Mouse (Mus musculus): ENCODE measurements around the gene Clk3. TPM values are rescaled to one million over a fixed set of nuclear protein-coding genes. Genes with fewer than 3 reads are reported as not detected.

Gene Clk3
- total RNA-seq, 2 experiments from 2014 or later, result 69.6 to 88.0 TPM

GRCm38 (mm10) chr9:57775026-57775425, 9.4 kb upstream of the Clk3 start:
- peak; percentile 40 to 65 for DNase-seq (ENCODE audit: extremely low spot score in 1 of 2, low spot score in 2 of 2)
- intact Hi-C loops (cut with DNase I), result loop anchor here (5.0 kb wide), 1 partner anchor 127 kb away; no protein-coding TSS in a partner anchor

- intact Hi-C loops (cut with DNase I), result no loop called here
- no peak for DNase-seq (ENCODE audit: extremely low spot score in 1 of 2, low spot score in 2 of 2)
These were observed 8.5 kb upstream of the Clk3 start for GRCm38 (mm10) chr9:57774168-57774567.

- DNase-seq (ENCODE audit: extremely low spot score in 1 of 2, low spot score in 2 of 2), result no peak
- intact Hi-C loops (cut with DNase I), result no loop called here
These were observed 8.1 kb upstream of the Clk3 start for GRCm38 (mm10) chr9:57773754-57774153.

- intact Hi-C loops (cut with DNase I), result no loop called here
- DNase-seq (ENCODE audit: extremely low spot score in 1 of 2, low spot score in 2 of 2), result no peak
These were observed 5.2 kb upstream of the Clk3 start for GRCm38 (mm10) chr9:57770836-57771235.

- intact Hi-C loops (cut with DNase I), result no loop called here
- DNase-seq (ENCODE audit: extremely low spot score in 1 of 2, low spot score in 2 of 2), result no peak
These were observed 4.6 kb upstream of the Clk3 start for GRCm38 (mm10) chr9:57770214-57770613.

GRCm38 (mm10) chr9:57769539-57770069, 3.9 kb upstream of the Clk3 start:
- intact Hi-C loops (cut with DNase I), result loop anchor here (5.0 kb wide), 1 partner anchor 68 kb away; the partner anchor contains the start of gene Arid3b

GRCm38 (mm10) chr9:57767231-57767630, 1.6 kb upstream of the Clk3 start:
- intact Hi-C loops (cut with DNase I), result loop anchor here (5.0 kb wide), 1 partner anchor 70 kb away; the partner anchor contains the start of gene Arid3b
- no peak for DNase-seq (ENCODE audit: extremely low spot score in 1 of 2, low spot score in 2 of 2)

More at GRCm38 (mm10) chr9:57769539-57770069, 3.9 kb upstream of the Clk3 start:
- no peak for DNase-seq (ENCODE audit: extremely low spot score in 1 of 2, low spot score in 2 of 2)

- DNase-seq (ENCODE audit: extremely low spot score in 1 of 2, low spot score in 2 of 2), result no peak
- intact Hi-C loops (cut with DNase I), result loop anchor here (5.0 kb wide), 1 partner anchor 71 kb away; the partner anchor contains the start of gene Arid3b
These were observed 771 bp upstream of the Clk3 start for GRCm38 (mm10) chr9:57766431-57766830.

- intact Hi-C loops (cut with DNase I), result loop anchor here (5.0 kb wide), 3 partner anchors 72 to 232 kb away; partner anchors contain the start of genes Arid3b and Ubl7
- peak; percentile 89 to 97 for DNase-seq (ENCODE audit: extremely low spot score in 1 of 2, low spot score in 2 of 2)
These were observed 691 bp downstream of the Clk3 start for GRCm38 (mm10) chr9:57764974-57765363.

- DNase-seq (ENCODE audit: extremely low spot score in 1 of 2, low spot score in 2 of 2), result peak; percentile 69 to 89
- intact Hi-C loops (cut with DNase I), result loop anchor here (5.0 kb wide), 2 partner anchors 148 to 233 kb away; partner anchors contain the start of gene Ubl7
These were observed 1.3 kb downstream of the Clk3 start for GRCm38 (mm10) chr9:57764147-57764973.

- intact Hi-C loops (cut with DNase I), result loop anchor here (5.0 kb wide), 2 partner anchors 150 to 235 kb away; partner anchors contain the start of gene Ubl7
These were observed 3.1 kb downstream of the Clk3 start for GRCm38 (mm10) chr9:57762563-57762991.

GRCm38 (mm10) chr9:57761563-57762551, 3.8 kb downstream of the Clk3 start:
- intact Hi-C loops (cut with DNase I), result loop anchor here (5.0 kb wide), 2 partner anchors 150 to 235 kb away; partner anchors contain the start of gene Ubl7
- DNase-seq (ENCODE audit: extremely low spot score in 1 of 2, low spot score in 2 of 2), result no peak

More at GRCm38 (mm10) chr9:57762563-57762991, 3.1 kb downstream of the Clk3 start:
- DNase-seq (ENCODE audit: extremely low spot score in 1 of 2, low spot score in 2 of 2), result peak in 1 of 2 experiments; percentile 56

GRCm38 (mm10) chr9:57760416-57761146, 5.1 kb downstream of the Clk3 start:
- no peak for DNase-seq (ENCODE audit: extremely low spot score in 1 of 2, low spot score in 2 of 2)
- intact Hi-C loops (cut with DNase I), result loop anchor here (5.0 kb wide), 2 partner anchors 152 to 237 kb away; partner anchors contain the start of gene Ubl7

GRCm38 (mm10) chr9:57759289-57759688, 6.4 kb downstream of the Clk3 start:
- intact Hi-C loops (cut with DNase I), result no loop called here
- peak in 1 of 2 experiments; percentile 74 for DNase-seq (ENCODE audit: extremely low spot score in 1 of 2, low spot score in 2 of 2)

GRCm38 (mm10) chr9:57758528-57758927, 7.1 kb downstream of the Clk3 start:
- DNase-seq (ENCODE audit: extremely low spot score in 1 of 2, low spot score in 2 of 2), result peak in 1 of 2 experiments; percentile 53
- intact Hi-C loops (cut with DNase I), result no loop called here

- intact Hi-C loops (cut with DNase I), result no loop called here
- no peak for DNase-seq (ENCODE audit: extremely low spot score in 1 of 2, low spot score in 2 of 2)
These were observed 8.1 kb downstream of the Clk3 start for GRCm38 (mm10) chr9:57757578-57757977.

- no peak for DNase-seq (ENCODE audit: extremely low spot score in 1 of 2, low spot score in 2 of 2)
- intact Hi-C loops (cut with DNase I), result no loop called here
These were observed 14.8 kb downstream of the Clk3 start for GRCm38 (mm10) chr9:57750901-57751300.

- no peak for DNase-seq (ENCODE audit: extremely low spot score in 1 of 2, low spot score in 2 of 2)
- intact Hi-C loops (cut with DNase I), result no loop called here
These were observed 16.8 kb downstream of the Clk3 start for GRCm38 (mm10) chr9:57748831-57749230.

Measured in left cerebral cortex, postnatal 10 days (tissue).